10 mouse cellular contexts compared by ENCODE assay signal in genomic region chr13:8484592-8485272, GRCm38 (mm10).
A peak's percentile ranks its signal among the peaks of the same experiment; 100 is the strongest.
DNase-seq lines count a peak whose midpoint lies in the region; ATAC-seq and TF ChIP-seq lines count a peak whose summit lies in the region.
"Had no signal": no experiment of that assay in that cellular context is flagged by ENCODE, and none has a peak within 500 bp of the region (broad histone marks: within the 10 kb centered on the region; RNA-seq: fewer than 3 reads in every experiment).

No protein-coding gene starts in this region.

- 53% methylated on average over 4 of the region's 4 CpGs for WGBS in heart, embryonic 12.5 days
- 20% methylated on average over 4 of the region's 4 CpGs for WGBS in neural tube, embryonic 14.5 days
- WGBS in thymus, adult 2 months = 63% methylated on average over 4 of the region's 4 CpGs

- H3K4me3 ChIP-seq in heart, embryonic 12.5 days = no peak overlapping the region
- H3K4me3 ChIP-seq in neural tube, embryonic 14.5 days (ENCODE audit: low read depth, low read length) = no peak overlapping the region
- H3K4me3 ChIP-seq in thymus, adult 2 months (ENCODE audit: control insufficient read depth, insufficient read depth, low read length) = no peak overlapping the region
- H3K4me3 ChIP-seq: heart, embryonic 13.5 days had no signal

- H3K4me2 ChIP-seq in heart, embryonic 12.5 days = no peak overlapping the region
- no peak overlapping the region for H3K4me2 ChIP-seq in neural tube, embryonic 14.5 days (ENCODE audit: low read depth, low read length)
- H3K4me2 ChIP-seq: heart, embryonic 13.5 days had no signal

- H3K9ac ChIP-seq in heart, embryonic 12.5 days = no peak overlapping the region
- no peak overlapping the region for H3K9ac ChIP-seq in neural tube, embryonic 14.5 days (replicated peaks; ENCODE audit: low read depth, low read length)
- H3K9ac ChIP-seq: heart, embryonic 13.5 days had no signal

- no peak overlapping the region for H3K27ac ChIP-seq in heart, embryonic 12.5 days (ENCODE audit: poor library complexity, severe bottlenecking)
- H3K27ac ChIP-seq in neural tube, embryonic 14.5 days (ENCODE audit: low read depth, low read length) = no peak overlapping the region
- no peak overlapping the region for H3K27ac ChIP-seq in thymus, adult 2 months (ENCODE audit: control insufficient read depth, insufficient read depth, low read length)
- H3K27ac ChIP-seq: heart, embryonic 13.5 days had no signal

- no peak for TF ChIP-seq CTCF in thymus, adult 2 months (IDR thresholded peaks at IDR 0.05; ENCODE audit: borderline replicate concordance, control insufficient read depth, extremely low read depth, insufficient read depth, low read length, poor library complexity)

- no peak for TF ChIP-seq POLR2A in thymus, adult 2 months (IDR thresholded peaks at IDR 0.05; ENCODE audit: control insufficient read depth, extremely low read depth, insufficient read depth, low read length, poor library complexity)

- H3K27me3 ChIP-seq in heart, embryonic 12.5 days (replicated peaks) = no peaks in the 10 kb centered on the region
- H3K27me3 ChIP-seq in neural tube, embryonic 14.5 days (ENCODE audit: control insufficient read depth, insufficient read depth, low read length) = no peaks in the 10 kb centered on the region
- no peaks in the 10 kb centered on the region for H3K27me3 ChIP-seq in thymus, adult 2 months (ENCODE audit: control insufficient read depth, insufficient read depth, low read length)
- H3K27me3 ChIP-seq: heart, embryonic 13.5 days had no signal

- no peaks in the 10 kb centered on the region for H3K36me3 ChIP-seq in heart, embryonic 12.5 days
- H3K36me3 ChIP-seq in neural tube, embryonic 14.5 days (ENCODE audit: control insufficient read depth, insufficient read depth, low read length) = no peaks in the 10 kb centered on the region
- no peaks in the 10 kb centered on the region for H3K36me3 ChIP-seq in thymus, adult 2 months (ENCODE audit: control insufficient read depth, insufficient read depth, low read length)
- H3K36me3 ChIP-seq: heart, embryonic 13.5 days had no signal

- H3K4me1 ChIP-seq in heart, embryonic 12.5 days (replicated peaks) = no peaks in the 10 kb centered on the region
- 0 out of 2 replicates have a peak, but pooled peaks cover 4% of the 10 kb centered on the region for H3K4me1 ChIP-seq in neural tube, embryonic 14.5 days (ENCODE audit: control insufficient read depth, insufficient read depth, low read length)
- H3K4me1 ChIP-seq in thymus, adult 2 months (replicated peaks; ENCODE audit: control insufficient read depth, insufficient read depth, low read length) = no peaks in the 10 kb centered on the region
- H3K4me1 ChIP-seq: heart, embryonic 13.5 days had no signal

- peak; percentile 41 to 51 for DNase-seq in heart, adult 18-20 months
- peak; percentile 1 for DNase-seq in ovary, postnatal 14 days (ENCODE audit: low spot score)
- DNase-seq in ovary, postnatal 36 days (ENCODE audit: low spot score) = no peak
- peak; percentile 8 to 19 for DNase-seq in heart, adult 9 months (ENCODE audit: low spot score in 2 of 2)
- DNase-seq in thymus, adult 2 months = no peak
- DNase-seq in thymus, postnatal 10 days (ENCODE audit: low spot score in 2 of 2) = no peak
- DNase-seq: thymus, postnatal 4 days had no signal

- no peak for ATAC-seq in heart, embryonic 12.5 days (ENCODE audit: insufficient number of reproducible peaks, low FRiP score)
- ATAC-seq in neural tube, embryonic 14.5 days (ENCODE audit: low read depth) = peak; percentile 89

- no peaks in the 10 kb centered on the region for H3K9me3 ChIP-seq in heart, embryonic 12.5 days (replicated peaks)
- no peaks in the 10 kb centered on the region for H3K9me3 ChIP-seq in neural tube, embryonic 14.5 days (ENCODE audit: control insufficient read depth, low read length)
- H3K9me3 ChIP-seq: heart, embryonic 13.5 days had no signal

Comparison
In these comparisons a context has a peak if more than half of its experiments do, and no peak if none do; other contexts are left out.
1. DNase-seq: peak in heart, adult 18-20 months (2 of 2), ovary, postnatal 14 days (single experiment) and heart, adult 9 months (2 of 2); none in ovary, postnatal 36 days (single experiment), thymus, adult 2 months (single experiment) and thymus, postnatal 10 days (0 of 2).